Mouse (Mus musculus): ENCODE results near the gene Samhd1. TPM values are rescaled to one million over a fixed set of nuclear protein-coding genes. Genes with fewer than 3 reads are reported as not detected.

Samhd1 gene
- polyA plus RNA-seq, 1 experiment = 120 TPM

DNA sequence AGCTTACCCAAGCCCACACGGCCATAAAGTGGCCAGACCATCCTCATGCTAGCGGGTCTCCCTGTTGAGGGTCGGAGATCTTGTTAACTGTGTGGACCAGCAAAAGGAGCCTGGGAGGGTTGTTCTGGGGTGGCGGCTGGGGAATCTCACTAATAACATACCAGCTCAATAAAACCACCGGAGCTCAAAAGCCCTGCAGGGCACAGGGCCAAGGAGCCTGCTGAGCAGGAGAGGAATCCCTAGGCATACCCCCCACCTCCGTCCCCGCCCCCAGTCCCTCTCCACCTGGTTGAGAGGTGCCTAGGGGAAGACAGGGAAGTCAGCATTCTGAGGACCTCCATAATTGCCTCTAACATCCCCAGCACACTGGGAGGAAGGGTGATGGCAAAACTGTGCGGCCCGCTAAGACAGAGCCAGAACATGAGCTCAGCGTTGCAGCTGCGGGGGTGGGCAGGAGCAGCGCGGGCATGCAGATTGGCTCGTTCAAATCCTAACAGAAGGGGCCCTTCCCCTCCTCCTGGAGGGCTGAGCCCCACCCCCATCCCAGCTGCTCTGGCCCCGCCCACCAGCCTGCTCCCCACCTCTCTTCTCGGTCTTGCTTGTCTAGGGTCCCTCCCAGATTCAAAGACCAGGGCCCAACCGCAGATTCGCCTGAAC lies 76.6 kb downstream of the Samhd1 start:
- TF ChIP-seq CTCF (IDR thresholded peaks at IDR 0.05; ENCODE audit: extremely low read depth, insufficient read depth, insufficient read length, insufficient replicate concordance) (no peak), POLR2A (IDR thresholded peaks at IDR 0.05; ENCODE audit: low read depth, low read length) (no peak)
- WGBS = 56% methylated on average over 18 of the region's 18 CpGs
- Histone ChIP-seq H3K27ac (ENCODE audit: insufficient read depth, low read length) (no peak overlapping the region), H3K4me1 (ENCODE audit: control insufficient read depth, insufficient read depth, insufficient read length) (peaks cover 15% of the 10 kb centered on the region; the same call in 1 of the 2 replicates), H3K27me3 (ENCODE audit: control insufficient read depth, insufficient read depth, low read length) (no peaks in the 10 kb centered on the region), H3K36me3 (ENCODE audit: control insufficient read depth, insufficient read depth, low read length) (no peaks in the 10 kb centered on the region), H3K4me3 (ENCODE audit: extremely low read depth, insufficient read depth, insufficient read length) (no peak overlapping the region)
- no peak for DNase-seq (ENCODE audit: low read depth in 1 of 2, low spot score in 2 of 2)

DNA sequence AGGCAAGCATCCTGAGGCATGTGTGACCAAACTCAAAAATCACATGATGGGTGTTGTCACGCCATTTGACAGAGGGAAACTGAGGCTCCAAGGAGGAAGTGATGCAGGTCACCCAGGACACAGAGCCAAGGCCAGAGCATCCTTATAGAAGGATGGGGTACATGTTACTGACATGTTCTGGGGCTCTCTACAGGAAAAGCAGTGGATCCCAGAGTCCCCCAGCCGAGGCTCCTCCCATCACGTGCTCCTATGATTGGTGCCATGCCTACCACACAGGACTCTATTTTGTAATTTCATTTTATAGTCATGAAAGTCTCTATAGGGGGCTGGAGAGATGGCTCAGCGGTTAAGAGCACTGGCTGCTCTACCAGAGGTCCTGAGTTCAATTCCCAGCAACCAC lies 77.3 kb downstream of the Samhd1 start:
- no peak for DNase-seq (ENCODE audit: low read depth in 1 of 2, low spot score in 2 of 2)
- whole genome bisulfite sequencing = 88% methylated on average over 4 of the region's 4 CpGs
- H3K36me3 ChIP-seq (ENCODE audit: control insufficient read depth, insufficient read depth, low read length) = no peaks in the 10 kb centered on the region
- TF ChIP-seq CTCF (IDR thresholded peaks at IDR 0.05; ENCODE audit: extremely low read depth, insufficient read depth, insufficient read length, insufficient replicate concordance) (no peak), POLR2A (IDR thresholded peaks at IDR 0.05; ENCODE audit: low read depth, low read length) (no peak)
- peaks cover 7% of the 10 kb centered on the region; the same call in 1 of the 2 replicates for H3K4me1 ChIP-seq (ENCODE audit: control insufficient read depth, insufficient read depth, insufficient read length)
- H3K27me3 ChIP-seq (ENCODE audit: control insufficient read depth, insufficient read depth, low read length) = no peaks in the 10 kb centered on the region
- no peak overlapping the region for H3K27ac ChIP-seq (ENCODE audit: insufficient read depth, low read length)
- no peak overlapping the region for H3K4me3 ChIP-seq (ENCODE audit: extremely low read depth, insufficient read depth, insufficient read length)

DNA sequence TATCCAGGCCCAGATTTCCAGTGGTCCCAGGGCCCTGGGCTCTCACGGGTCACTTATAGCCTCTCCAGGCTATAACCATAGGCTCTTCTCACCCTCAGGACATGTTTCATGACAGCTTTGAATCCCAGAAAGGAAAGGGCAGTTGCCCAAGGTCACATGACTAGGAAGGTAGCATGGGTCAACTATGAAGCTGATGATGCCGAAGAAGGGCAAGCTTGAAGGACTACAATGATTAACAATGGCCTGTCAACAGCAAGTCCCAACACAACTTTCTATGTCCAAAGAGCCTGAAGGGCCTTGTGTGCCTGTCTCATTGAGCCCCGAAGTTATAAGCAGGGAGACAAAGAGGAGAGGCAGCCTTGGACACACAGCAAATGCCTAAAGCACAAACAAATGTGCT lies 77.9 kb downstream of the Samhd1 start:
- TF ChIP-seq POLR2A (IDR thresholded peaks at IDR 0.05; ENCODE audit: low read depth, low read length) (no peak), CTCF (IDR thresholded peaks at IDR 0.05; ENCODE audit: extremely low read depth, insufficient read depth, insufficient read length, insufficient replicate concordance) (no peak)
- no peak for DNase-seq (ENCODE audit: low read depth in 1 of 2, low spot score in 2 of 2)
- Histone ChIP-seq H3K27ac (ENCODE audit: insufficient read depth, low read length) (no peak overlapping the region), H3K36me3 (ENCODE audit: control insufficient read depth, insufficient read depth, low read length) (no peaks in the 10 kb centered on the region), H3K4me3 (ENCODE audit: extremely low read depth, insufficient read depth, insufficient read length) (no peak overlapping the region), H3K4me1 (ENCODE audit: control insufficient read depth, insufficient read depth, insufficient read length) (peaks cover 5% of the 10 kb centered on the region; the same call in 1 of the 2 replicates), H3K27me3 (ENCODE audit: control insufficient read depth, insufficient read depth, low read length) (no peaks in the 10 kb centered on the region)
- 92% methylated on average over 3 of the region's 3 CpGs for WGBS

DNA sequence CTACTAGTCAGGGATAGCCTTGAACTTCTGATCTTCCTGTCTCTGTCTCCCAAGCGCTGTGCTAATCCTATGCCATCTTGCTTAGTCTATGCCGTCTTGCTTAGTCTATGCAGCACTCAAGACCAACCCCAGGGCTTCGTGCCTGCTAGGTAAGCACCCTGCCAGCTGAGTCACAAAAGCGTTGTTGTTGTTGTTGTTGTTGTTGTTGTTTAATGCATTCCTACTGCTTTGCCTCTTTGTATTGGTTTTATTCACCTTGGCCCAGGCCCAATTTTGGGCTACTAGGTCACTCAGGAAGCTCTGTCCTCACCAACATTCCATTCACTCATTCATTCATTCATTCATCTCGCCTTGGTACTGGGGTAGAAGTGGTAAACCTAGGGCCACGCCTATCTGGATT lies 79.3 kb downstream of the Samhd1 start:
- Histone ChIP-seq H3K27me3 (ENCODE audit: control insufficient read depth, insufficient read depth, low read length) (no peaks in the 10 kb centered on the region), H3K36me3 (ENCODE audit: control insufficient read depth, insufficient read depth, low read length) (no peaks in the 10 kb centered on the region), H3K27ac (ENCODE audit: insufficient read depth, low read length) (no peak overlapping the region), H3K4me3 (ENCODE audit: extremely low read depth, insufficient read depth, insufficient read length) (no peak overlapping the region), H3K4me1 (ENCODE audit: control insufficient read depth, insufficient read depth, insufficient read length) (peaks cover 5% of the 10 kb centered on the region; the same call in 1 of the 2 replicates)
- 89% methylated on average over 6 of the region's 6 CpGs for WGBS
- DNase-seq (ENCODE audit: low read depth in 1 of 2, low spot score in 2 of 2) = no peak
- no peak for TF ChIP-seq CTCF (IDR thresholded peaks at IDR 0.05; ENCODE audit: extremely low read depth, insufficient read depth, insufficient read length, insufficient replicate concordance)
- TF ChIP-seq POLR2A (IDR thresholded peaks at IDR 0.05; ENCODE audit: low read depth, low read length) = no peak

DNA sequence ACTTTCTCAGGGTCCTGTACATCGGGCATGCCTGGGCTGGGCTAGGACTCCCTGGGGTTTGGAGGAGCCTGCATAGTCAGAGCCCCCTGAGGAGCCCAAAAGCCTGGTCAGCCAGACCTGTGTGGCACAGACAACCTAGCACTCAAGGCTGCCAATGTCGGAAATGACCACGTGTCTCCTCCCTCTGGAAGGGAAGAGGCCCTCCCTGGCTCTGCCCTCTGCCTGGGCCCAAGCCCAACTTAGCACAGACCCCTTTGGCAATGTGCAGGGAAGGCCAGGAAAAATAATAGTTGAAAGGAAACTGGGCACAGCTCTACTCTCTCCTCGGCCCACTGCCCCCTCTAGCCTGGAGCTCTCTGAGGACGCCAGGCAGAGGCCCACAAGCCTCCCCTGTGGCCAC lies 80.2 kb downstream of the Samhd1 start:
- Histone ChIP-seq H3K4me3 (ENCODE audit: extremely low read depth, insufficient read depth, insufficient read length) (no peak overlapping the region), H3K4me1 (ENCODE audit: control insufficient read depth, insufficient read depth, insufficient read length) (peaks cover 5% of the 10 kb centered on the region; the same call in 1 of the 2 replicates), H3K36me3 (ENCODE audit: control insufficient read depth, insufficient read depth, low read length) (no peaks in the 10 kb centered on the region), H3K27me3 (ENCODE audit: control insufficient read depth, insufficient read depth, low read length) (no peaks in the 10 kb centered on the region), H3K27ac (ENCODE audit: insufficient read depth, low read length) (no peak overlapping the region)
- TF ChIP-seq CTCF (IDR thresholded peaks at IDR 0.05; ENCODE audit: extremely low read depth, insufficient read depth, insufficient read length, insufficient replicate concordance) (no peak), POLR2A (IDR thresholded peaks at IDR 0.05; ENCODE audit: low read depth, low read length) (no peak)
- no peak for DNase-seq (ENCODE audit: low read depth in 1 of 2, low spot score in 2 of 2)
- WGBS = 64% methylated on average over 5 of the region's 5 CpGs

DNA sequence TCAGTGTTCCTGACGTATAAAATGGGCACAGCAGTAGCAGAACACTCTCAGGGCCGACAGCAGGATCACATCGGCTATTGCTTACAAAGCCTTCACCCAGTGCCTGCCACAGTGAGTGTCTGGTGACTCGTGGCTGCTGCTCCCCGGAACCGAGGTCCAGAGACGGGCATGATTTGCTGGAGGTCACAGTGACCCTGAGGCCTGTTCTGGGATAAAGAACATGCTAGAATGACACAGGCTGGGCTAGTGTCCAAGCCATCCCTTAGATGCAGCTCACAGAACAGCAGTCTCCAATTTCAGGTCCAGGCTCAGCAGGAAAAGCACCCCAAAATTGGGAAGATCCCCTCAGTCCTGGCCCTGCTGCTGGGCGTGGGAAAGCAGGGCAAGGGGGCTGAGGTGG lies 80.8 kb downstream of the Samhd1 start:
- H3K27me3 ChIP-seq (ENCODE audit: control insufficient read depth, insufficient read depth, low read length) = no peaks in the 10 kb centered on the region
- no peak overlapping the region for H3K4me3 ChIP-seq (ENCODE audit: extremely low read depth, insufficient read depth, insufficient read length)
- H3K36me3 ChIP-seq (ENCODE audit: control insufficient read depth, insufficient read depth, low read length) = no peaks in the 10 kb centered on the region
- H3K4me1 ChIP-seq (ENCODE audit: control insufficient read depth, insufficient read depth, insufficient read length) = peaks cover 5% of the 10 kb centered on the region; the same call in 1 of the 2 replicates
- TF ChIP-seq CTCF (IDR thresholded peaks at IDR 0.05; ENCODE audit: extremely low read depth, insufficient read depth, insufficient read length, insufficient replicate concordance) = no peak
- H3K27ac ChIP-seq (ENCODE audit: insufficient read depth, low read length) = no peak overlapping the region
- 86% methylated on average over 8 of the region's 8 CpGs for WGBS
- no peak for DNase-seq (ENCODE audit: low read depth in 1 of 2, low spot score in 2 of 2)

DNA sequence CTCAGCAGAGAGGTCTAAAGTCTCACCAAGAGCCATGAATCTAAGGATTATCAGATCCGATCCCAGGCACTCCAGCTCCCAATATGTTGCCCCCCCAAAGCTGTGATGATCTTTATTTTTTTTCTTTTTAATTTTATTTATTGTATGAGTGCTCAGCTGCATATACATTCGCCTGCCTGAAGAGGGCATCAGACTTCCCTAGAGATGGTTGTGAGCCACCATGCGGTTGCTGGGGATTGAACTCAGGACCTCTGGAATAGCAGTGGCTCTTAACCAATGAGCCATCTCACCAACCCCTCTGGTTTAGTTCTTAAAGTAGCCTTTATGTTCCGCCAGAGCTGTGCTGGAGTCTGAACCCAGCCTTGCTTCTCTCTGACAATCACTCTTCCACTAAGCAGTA lies 81.3 kb downstream of the Samhd1 start:
- Histone ChIP-seq H3K27ac (ENCODE audit: insufficient read depth, low read length) (no peak overlapping the region), H3K27me3 (ENCODE audit: control insufficient read depth, insufficient read depth, low read length) (no peaks in the 10 kb centered on the region), H3K4me1 (ENCODE audit: control insufficient read depth, insufficient read depth, insufficient read length) (peaks cover 5% of the 10 kb centered on the region; the same call in 1 of the 2 replicates), H3K36me3 (ENCODE audit: control insufficient read depth, insufficient read depth, low read length) (no peaks in the 10 kb centered on the region), H3K4me3 (ENCODE audit: extremely low read depth, insufficient read depth, insufficient read length) (no peak overlapping the region)
- TF ChIP-seq POLR2A (IDR thresholded peaks at IDR 0.05; ENCODE audit: low read depth, low read length) = no peak
- no peak for TF ChIP-seq CTCF (IDR thresholded peaks at IDR 0.05; ENCODE audit: extremely low read depth, insufficient read depth, insufficient read length, insufficient replicate concordance)
- WGBS = 78% methylated on average over 4 of the region's 4 CpGs
- DNase-seq (ENCODE audit: low read depth in 1 of 2, low spot score in 2 of 2) = no peak

All from spleen, adult 2 months (tissue).